16 mouse cellular contexts compared by ENCODE assay signal in the genomic region with DNA sequence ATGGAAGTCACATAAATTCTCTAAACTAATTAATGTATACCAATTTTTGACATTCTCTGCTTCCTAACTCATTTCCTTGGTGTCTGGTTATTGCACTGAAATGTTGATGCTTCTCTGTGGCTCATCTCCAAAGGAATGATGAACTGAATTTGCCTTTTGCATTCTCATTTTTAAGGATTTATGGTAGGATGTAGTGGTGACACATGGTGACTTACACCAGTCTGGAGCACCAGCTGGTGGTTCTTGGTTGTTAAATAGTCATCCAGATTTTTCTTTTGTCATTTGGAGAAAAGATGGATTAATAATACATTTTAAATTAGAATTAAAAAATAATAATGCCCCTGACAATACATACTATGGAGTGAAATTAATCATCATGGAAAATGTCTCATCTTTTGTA.
"Had no signal": no experiment of that assay in that cellular context is flagged by ENCODE, and none has a peak within 500 bp of the region (broad histone marks: within the 10 kb centered on the region; RNA-seq: fewer than 3 reads in every experiment).

No protein-coding gene starts in this region.

- H3K4me1 ChIP-seq: liver, embryonic 13.5 days had no signal

- H3K4me2 ChIP-seq: liver, embryonic 13.5 days; midbrain, embryonic 11.5 days had no signal

- ATAC-seq: intestine, postnatal 0 days had no signal

- H3K4me3 ChIP-seq: left cerebral cortex, adult 2 months; liver, embryonic 13.5 days had no signal

- H3K36me3 ChIP-seq: liver, embryonic 13.5 days had no signal

- H3K27me3 ChIP-seq: liver, embryonic 13.5 days had no signal

- DNase-seq: kidney, adult 2 months; kidney, postnatal 36 days; liver, embryonic 13.5 days; lung, adult 2 months; lung, postnatal 14 days; lung, postnatal 4 days; midbrain, embryonic 14.5 days; right cerebral cortex, postnatal 14 days; right cerebral cortex, postnatal 4 days; thymus, adult 2 months; thymus, postnatal 14 days had no signal

- H3K9me3 ChIP-seq: liver, embryonic 13.5 days had no signal

- H3K9ac ChIP-seq: liver, embryonic 13.5 days had no signal

- H3K27ac ChIP-seq: kidney, postnatal 0 days; left cerebral cortex, adult 2 months; liver, embryonic 13.5 days; stomach, postnatal 0 days had no signal
